Mouse (Mus musculus): ENCODE measurements at regions not wholly inside any gene's neighbourhood (a gene's known extent, or its start where the extent isn't known, plus 50 kb on each side); places are given as distances from the start of the nearest gene placed in this dataset.
"Not testable (repeated sequence)": the region's sequence is repeated elsewhere in the genome, so short reads cannot be mapped to it uniquely, and the experiment has no call there.

DNA sequence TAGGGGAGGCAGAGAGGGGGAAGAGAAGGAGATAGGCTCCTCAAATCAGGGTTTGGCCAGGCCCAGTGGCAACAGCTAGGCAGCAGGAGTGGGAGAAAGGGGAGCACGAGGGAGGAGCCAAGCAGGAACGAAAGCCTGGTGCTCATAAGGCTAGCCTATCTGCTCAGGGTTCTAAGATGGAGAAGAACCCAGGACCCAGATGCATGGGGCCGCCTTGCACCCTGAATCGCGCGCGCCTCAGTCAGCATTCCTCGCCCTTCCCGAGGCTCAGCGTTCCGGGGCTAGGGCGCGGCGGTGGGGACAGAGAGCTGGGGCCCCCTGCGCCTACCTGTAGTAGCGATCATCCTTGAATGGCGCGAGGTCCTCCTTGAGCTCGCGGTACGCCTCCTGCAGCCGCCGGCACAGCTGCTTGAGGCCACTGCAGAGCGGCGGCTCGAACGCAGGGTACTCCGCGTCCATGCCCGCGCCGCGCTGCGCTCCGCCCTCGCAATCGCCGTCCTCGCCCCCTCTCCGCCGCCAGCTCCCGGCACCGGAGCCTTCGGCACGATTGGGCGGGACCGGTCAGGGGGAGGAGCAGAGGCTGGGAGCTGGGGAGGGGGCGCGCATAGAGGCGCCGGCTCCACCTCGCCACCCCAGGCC, 60.1 kb downstream of the Dynlt1b start:
- DNase-seq (ENCODE audit: low spot score): not testable (repeated sequence)

DNA sequence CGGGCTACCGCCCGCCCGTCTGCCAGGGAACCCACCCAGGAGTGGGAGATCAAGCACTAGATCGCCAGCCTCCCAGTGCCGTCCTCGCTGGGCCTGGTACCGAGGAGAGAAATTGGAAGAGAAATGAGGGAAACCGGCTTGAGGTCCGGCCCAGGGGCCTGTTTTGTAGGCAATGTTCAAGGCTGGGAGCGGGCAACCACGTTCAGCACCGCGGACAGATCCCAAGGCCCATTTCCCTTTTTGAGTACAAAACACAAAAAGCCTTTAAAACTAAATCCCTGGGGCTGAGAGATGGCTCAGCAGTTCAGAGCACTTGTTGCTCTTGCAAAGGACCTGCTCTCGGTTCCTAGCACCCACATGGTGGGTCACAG, 60.6 kb downstream of the Dynlt1b start:
- not testable (repeated sequence) for H3K4me3 ChIP-seq (ENCODE audit: low read depth, low read length); H3K9ac ChIP-seq (ENCODE audit: low read length); H3K36me3 ChIP-seq (ENCODE audit: control insufficient read depth, insufficient read depth, low read length); H3K4me1 ChIP-seq (ENCODE audit: control insufficient read depth, insufficient read depth, low read length); H3K4me2 ChIP-seq (ENCODE audit: low read depth, severe bottlenecking); H3K9me3 ChIP-seq (ENCODE audit: control insufficient read depth, low read length); H3K27me3 ChIP-seq (ENCODE audit: control insufficient read depth, insufficient read depth, low read length); DNase-seq (ENCODE audit: low spot score); H3K27ac ChIP-seq (replicated peaks; ENCODE audit: low read depth, low read length)
- WGBS: no CpG with 5 or more reads among the region's 15 CpGs
- peak; percentile 37; the same call in 1 of the 2 replicates for ATAC-seq (ENCODE audit: insufficient number of reproducible peaks, low FRiP score, low TSS enrichment, low read depth)

More for the DNA sequence above, 60.1 kb downstream of the Dynlt1b start:
- H3K27me3 ChIP-seq (ENCODE audit: control insufficient read depth, insufficient read depth, low read length); H3K9me3 ChIP-seq (ENCODE audit: control insufficient read depth, low read length); H3K4me1 ChIP-seq (ENCODE audit: control insufficient read depth, insufficient read depth, low read length); H3K9ac ChIP-seq (ENCODE audit: low read length); H3K36me3 ChIP-seq (ENCODE audit: control insufficient read depth, insufficient read depth, low read length); H3K27ac ChIP-seq (replicated peaks; ENCODE audit: low read depth, low read length): not testable (repeated sequence)
- peak overlapping the region; percentile 36 for H3K4me2 ChIP-seq (ENCODE audit: low read depth, severe bottlenecking)
- WGBS: 3% methylated on average over 19 of the region's 52 CpGs
- H3K4me3 ChIP-seq (ENCODE audit: low read depth, low read length): peak overlapping the region; percentile 16; the same call in 1 of the 2 replicates
- peak; percentile 65 for ATAC-seq (ENCODE audit: insufficient number of reproducible peaks, low FRiP score, low TSS enrichment, low read depth)

GRCm38 (mm10) chr17:6492501-6492900, 62.6 kb downstream of the Dynlt1b start:
- not testable (repeated sequence) for H3K36me3 ChIP-seq (ENCODE audit: control insufficient read depth, insufficient read depth, low read length); H3K9me3 ChIP-seq (ENCODE audit: control insufficient read depth, low read length); H3K4me3 ChIP-seq (ENCODE audit: low read depth, low read length); H3K27me3 ChIP-seq (ENCODE audit: control insufficient read depth, insufficient read depth, low read length); H3K4me2 ChIP-seq (ENCODE audit: low read depth, severe bottlenecking); H3K27ac ChIP-seq (replicated peaks; ENCODE audit: low read depth, low read length); H3K9ac ChIP-seq (ENCODE audit: low read length); ATAC-seq (ENCODE audit: insufficient number of reproducible peaks, low FRiP score, low TSS enrichment, low read depth); H3K4me1 ChIP-seq (ENCODE audit: control insufficient read depth, insufficient read depth, low read length)
- 27% methylated on average over 19 of the region's 19 CpGs for WGBS
- peak; percentile 25 for DNase-seq (ENCODE audit: low spot score)

DNA sequence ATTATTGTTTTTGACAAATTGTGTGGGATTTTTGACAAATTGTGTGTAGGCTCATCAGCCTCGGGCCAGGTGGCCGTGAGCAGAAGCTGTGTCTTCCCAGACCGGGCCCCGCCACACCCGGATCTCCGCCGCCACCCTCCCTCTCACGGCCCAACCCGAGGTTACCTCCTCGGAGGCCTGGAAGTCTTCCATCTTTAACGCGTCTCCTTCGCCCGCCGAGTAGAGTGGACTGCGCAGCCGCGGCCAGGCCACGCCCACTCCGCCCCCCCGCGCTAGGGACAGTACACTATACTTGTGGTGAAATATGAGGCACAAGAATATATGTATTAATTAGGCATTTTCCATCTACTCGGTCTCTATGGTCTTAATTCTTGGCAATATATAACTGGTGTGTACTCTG, 63.0 kb downstream of the Dynlt1b start:
- WGBS: 37% methylated on average over 22 of the region's 23 CpGs
- ATAC-seq (ENCODE audit: insufficient number of reproducible peaks, low FRiP score, low TSS enrichment, low read depth); H3K36me3 ChIP-seq (ENCODE audit: control insufficient read depth, insufficient read depth, low read length); H3K4me1 ChIP-seq (ENCODE audit: control insufficient read depth, insufficient read depth, low read length); H3K9me3 ChIP-seq (ENCODE audit: control insufficient read depth, low read length); H3K9ac ChIP-seq (ENCODE audit: low read length); H3K4me2 ChIP-seq (ENCODE audit: low read depth, severe bottlenecking); H3K4me3 ChIP-seq (ENCODE audit: low read depth, low read length); H3K27ac ChIP-seq (replicated peaks; ENCODE audit: low read depth, low read length); H3K27me3 ChIP-seq (ENCODE audit: control insufficient read depth, insufficient read depth, low read length): not testable (repeated sequence)
- peak; percentile 50 for DNase-seq (ENCODE audit: low spot score)

DNA sequence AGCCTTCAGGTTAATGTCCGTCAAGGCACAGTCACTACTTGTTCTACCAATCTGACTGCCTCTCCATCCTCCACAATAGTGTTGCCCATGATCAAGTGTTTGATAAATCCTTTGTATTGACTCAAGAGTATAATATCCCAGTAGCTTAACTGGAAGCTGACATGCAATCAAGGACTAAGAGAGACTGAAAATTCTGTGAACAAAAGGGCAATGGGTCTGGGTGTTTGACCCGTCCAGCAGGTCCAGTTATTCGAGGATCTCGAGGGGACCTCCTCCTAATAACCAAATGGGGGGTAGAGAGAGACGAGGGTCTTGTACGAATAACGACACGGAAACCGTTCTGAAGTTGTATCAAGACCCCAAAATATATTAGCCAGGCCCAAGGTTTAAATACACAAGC, 66.6 kb downstream of the Dynlt1b start:
- not testable (repeated sequence) for ATAC-seq (ENCODE audit: insufficient number of reproducible peaks, low FRiP score, low TSS enrichment, low read depth); H3K27me3 ChIP-seq (ENCODE audit: control insufficient read depth, insufficient read depth, low read length); H3K36me3 ChIP-seq (ENCODE audit: control insufficient read depth, insufficient read depth, low read length); H3K4me1 ChIP-seq (ENCODE audit: control insufficient read depth, insufficient read depth, low read length); DNase-seq (ENCODE audit: low spot score); H3K4me2 ChIP-seq (ENCODE audit: low read depth, severe bottlenecking); H3K27ac ChIP-seq (replicated peaks; ENCODE audit: low read depth, low read length); H3K4me3 ChIP-seq (ENCODE audit: low read depth, low read length); H3K9me3 ChIP-seq (ENCODE audit: control insufficient read depth, low read length); H3K9ac ChIP-seq (ENCODE audit: low read length)
- 90% methylated on average over 9 of the region's 9 CpGs for WGBS

- not testable (repeated sequence) for H3K27me3 ChIP-seq (ENCODE audit: control insufficient read depth, insufficient read depth, low read length); H3K9me3 ChIP-seq (ENCODE audit: control insufficient read depth, low read length); ATAC-seq (ENCODE audit: insufficient number of reproducible peaks, low FRiP score, low TSS enrichment, low read depth); H3K4me2 ChIP-seq (ENCODE audit: low read depth, severe bottlenecking); H3K4me1 ChIP-seq (ENCODE audit: control insufficient read depth, insufficient read depth, low read length); H3K4me3 ChIP-seq (ENCODE audit: low read depth, low read length); DNase-seq (ENCODE audit: low spot score); H3K36me3 ChIP-seq (ENCODE audit: control insufficient read depth, insufficient read depth, low read length); H3K9ac ChIP-seq (ENCODE audit: low read length); H3K27ac ChIP-seq (replicated peaks; ENCODE audit: low read depth, low read length)
- WGBS: 92% methylated on average over 4 of the region's 6 CpGs
Measured at GRCm38 (mm10) chr17:6502676-6503075, 72.8 kb downstream of the Dynlt1b start.

DNA sequence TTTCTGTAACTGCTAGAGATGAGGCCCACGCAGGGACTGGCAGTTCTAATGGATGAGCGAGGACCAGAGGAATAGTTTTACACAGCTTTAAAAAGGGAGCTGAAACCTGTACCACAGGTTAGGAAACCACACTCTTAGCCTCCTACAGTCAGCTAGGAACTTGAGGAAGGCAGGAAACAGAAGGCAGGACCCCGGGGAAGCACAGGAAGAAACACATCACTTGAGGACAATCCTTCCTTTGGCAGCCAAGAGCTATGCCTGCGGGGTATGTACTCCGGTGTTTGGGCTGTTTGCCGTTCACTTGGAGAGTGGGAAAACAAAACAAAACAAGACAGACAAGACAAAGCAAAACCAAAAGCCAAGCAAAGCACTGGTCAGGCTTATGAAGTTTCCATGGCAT, 76.0 kb downstream of the Dynlt1b start:
- not testable (repeated sequence) for H3K27ac ChIP-seq (replicated peaks; ENCODE audit: low read depth, low read length); H3K4me1 ChIP-seq (ENCODE audit: control insufficient read depth, insufficient read depth, low read length); H3K9ac ChIP-seq (ENCODE audit: low read length); H3K9me3 ChIP-seq (ENCODE audit: control insufficient read depth, low read length); H3K4me2 ChIP-seq (ENCODE audit: low read depth, severe bottlenecking); H3K27me3 ChIP-seq (ENCODE audit: control insufficient read depth, insufficient read depth, low read length); DNase-seq (ENCODE audit: low spot score); ATAC-seq (ENCODE audit: insufficient number of reproducible peaks, low FRiP score, low TSS enrichment, low read depth); H3K36me3 ChIP-seq (ENCODE audit: control insufficient read depth, insufficient read depth, low read length); H3K4me3 ChIP-seq (ENCODE audit: low read depth, low read length)
- 88% methylated on average over 6 of the region's 6 CpGs for WGBS

DNA sequence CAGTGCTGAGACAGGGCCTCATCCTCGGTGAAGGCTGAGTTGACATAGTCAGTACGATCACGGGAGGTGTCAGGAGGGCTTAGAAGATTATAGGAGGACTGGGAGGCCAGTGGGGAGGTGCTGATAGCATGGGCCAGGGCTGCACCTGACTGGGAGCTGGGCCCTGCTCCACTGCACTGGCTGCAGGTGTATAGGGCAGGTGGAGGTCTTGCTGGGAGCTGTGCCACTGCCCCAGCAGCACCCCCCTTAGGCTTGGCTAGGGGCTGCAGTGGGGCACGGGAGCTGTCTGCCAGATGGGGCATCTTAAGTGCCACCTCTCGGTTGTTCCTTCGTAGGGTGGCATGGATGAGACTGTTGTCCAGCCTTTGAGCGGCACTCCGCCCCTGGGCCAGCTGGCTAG, 85.2 kb downstream of the Dynlt1b start:
- 74% methylated on average over 5 of the region's 8 CpGs for WGBS
- not testable (repeated sequence) for DNase-seq (ENCODE audit: low spot score); H3K4me1 ChIP-seq (ENCODE audit: control insufficient read depth, insufficient read depth, low read length); ATAC-seq (ENCODE audit: insufficient number of reproducible peaks, low FRiP score, low TSS enrichment, low read depth); H3K27ac ChIP-seq (replicated peaks; ENCODE audit: low read depth, low read length); H3K4me2 ChIP-seq (ENCODE audit: low read depth, severe bottlenecking); H3K36me3 ChIP-seq (ENCODE audit: control insufficient read depth, insufficient read depth, low read length); H3K4me3 ChIP-seq (ENCODE audit: low read depth, low read length); H3K9ac ChIP-seq (ENCODE audit: low read length); H3K27me3 ChIP-seq (ENCODE audit: control insufficient read depth, insufficient read depth, low read length); H3K9me3 ChIP-seq (ENCODE audit: control insufficient read depth, low read length)

- H3K27me3 ChIP-seq (ENCODE audit: control insufficient read depth, insufficient read depth, low read length); H3K36me3 ChIP-seq (ENCODE audit: control insufficient read depth, insufficient read depth, low read length); H3K4me3 ChIP-seq (ENCODE audit: low read depth, low read length); H3K4me1 ChIP-seq (ENCODE audit: control insufficient read depth, insufficient read depth, low read length); DNase-seq (ENCODE audit: low spot score); H3K27ac ChIP-seq (replicated peaks; ENCODE audit: low read depth, low read length); H3K9me3 ChIP-seq (ENCODE audit: control insufficient read depth, low read length); H3K4me2 ChIP-seq (ENCODE audit: low read depth, severe bottlenecking); H3K9ac ChIP-seq (ENCODE audit: low read length); ATAC-seq (ENCODE audit: insufficient number of reproducible peaks, low FRiP score, low TSS enrichment, low read depth): not testable (repeated sequence)
- 81% methylated on average over 5 of the region's 6 CpGs for WGBS
Measured at GRCm38 (mm10) chr17:6519107-6519506, 82.4 kb upstream of the Dynlt1c start.

All from limb, embryonic 11.5 days (tissue).